Mouse (Mus musculus) C2C12 (cell line): ENCODE measurements around the gene Srbd1. TPM values are rescaled to one million over a fixed set of nuclear protein-coding genes. Genes with fewer than 3 reads are reported as not detected.

Source experiments
- H3K27me3 ChIP-seq: one replicate; pipeline ENCODE4 v1.6.1; 2011; ENCODE audit not compliant: control insufficient read depth, insufficient read depth, insufficient read length
- H3K36me3 ChIP-seq: one replicate; pipeline ENCODE4 v1.6.1; 2011; ENCODE audit not compliant: control insufficient read depth, insufficient read depth
- H3K4me3 ChIP-seq: one replicate; pipeline ENCODE4 v1.5.1; 2011; ENCODE audit warnings: mild to moderate bottlenecking, control low read depth; ENCODE audit not compliant: poor library complexity, insufficient read depth, severe bottlenecking
- H3K79me2 ChIP-seq: one replicate; pipeline ENCODE4 v1.6.1; 2011; ENCODE audit not compliant: control insufficient read depth, insufficient read depth
- H3K79me3 ChIP-seq: one replicate; pipeline ENCODE4 v1.6.1; 2011; ENCODE audit warnings: low read depth, control low read depth
- H3ac ChIP-seq: one replicate; pipeline ENCODE3; 2011; ENCODE audit warnings: low read depth; ENCODE audit not compliant: control insufficient read depth, insufficient read length
- CEBPB ChIP-seq: IDR thresholded peaks from one replicate; pipeline ENCODE4 v1.6.1; 2011; ENCODE audit warnings: low read depth, mild to moderate bottlenecking, control low read depth, moderate library complexity
- CTCF ChIP-seq: IDR thresholded peaks from one replicate; pipeline ENCODE4 v1.5.1; 2011; ENCODE audit not compliant: control insufficient read depth, insufficient read depth, insufficient read length
- FOSL1 ChIP-seq: IDR thresholded peaks from one replicate; pipeline ENCODE4 v1.8.0; 2011; ENCODE audit warnings: mild to moderate bottlenecking, low read length; ENCODE audit not compliant: poor library complexity, insufficient read depth, severe bottlenecking
- MAX ChIP-seq: IDR thresholded peaks from one replicate; pipeline ENCODE4 v1.6.1; 2011; ENCODE audit warnings: mild to moderate bottlenecking, control low read depth
- MYOD1 ChIP-seq: IDR thresholded peaks from one replicate; pipeline ENCODE4 v1.6.1; 2011; ENCODE audit warnings: low read depth; ENCODE audit not compliant: control insufficient read depth, insufficient read length
- MYOG ChIP-seq: IDR thresholded peaks from one replicate; pipeline ENCODE4 v1.6.1; 2011; ENCODE audit not compliant: control insufficient read depth, insufficient read length; ENCODE audit errors: extremely low read depth
- USF1 ChIP-seq: IDR thresholded peaks from one replicate; pipeline ENCODE4 v1.6.1; 2011; ENCODE audit warnings: low read depth, mild to moderate bottlenecking, control low read depth, moderate library complexity
- polyA plus RNA-seq: library from polyadenylated mRNA; unstranded; fragments of >200 nt; fragmentation: generic; extraction: Trizol; gene quantifications from one replicate; pipeline ENCODE4 v1.2.1, GENCODE M21; 2012; ENCODE audit warnings: missing spikeins

The Srbd1 gene
- polyA plus RNA-seq, 1 experiment: 7.6 TPM

GRCm38 (mm10) chr17:86150867-86151348 is 5.9 kb upstream of the Srbd1 start:
- Histone ChIP-seq H3K4me3 (no peak overlapping the region), H3K79me2 (no peaks in the 10 kb centered on the region), H3K36me3 (no peaks in the 10 kb centered on the region), H3K79me3 (no peaks in the 10 kb centered on the region), H3K27me3 (no peaks in the 10 kb centered on the region), H3ac (no peak overlapping the region)
- no peak for TF ChIP-seq CEBPB
- TF ChIP-seq CTCF: no peak

GRCm38 (mm10) chr17:86149726-86150125 is 4.8 kb upstream of the Srbd1 start:
- peaks cover 1% of the 10 kb centered on the region for H3K79me2 ChIP-seq
- peaks cover 1% of the 10 kb centered on the region for H3K79me3 ChIP-seq
- no peak overlapping the region for H3K4me3 ChIP-seq
- no peaks in the 10 kb centered on the region for H3K36me3 ChIP-seq
- TF ChIP-seq MYOG (no peak), USF1 (no peak)
- no peaks in the 10 kb centered on the region for H3K27me3 ChIP-seq
- no peak overlapping the region for H3ac ChIP-seq

- Histone ChIP-seq H3K79me2 (peaks cover 33% of the 10 kb centered on the region), H3K4me3 (peak overlapping the region; percentile 89)
These were observed 367 bp downstream of the Srbd1 start for GRCm38 (mm10) chr17:86144537-86145078.

GRCm38 (mm10) chr17:86135835-86136234 is 9.1 kb downstream of the Srbd1 start:
- TF ChIP-seq CEBPB (no peak), MYOD1 (no peak), FOSL1 (no peak), MAX (no peak), MYOG (no peak), CTCF (no peak), USF1 (no peak)
- Histone ChIP-seq H3K79me2 (peaks cover 7% of the 10 kb centered on the region), H3K4me3 (no peak overlapping the region), H3K79me3 (peaks cover 4% of the 10 kb centered on the region), H3K27me3 (no peaks in the 10 kb centered on the region), H3ac (no peak overlapping the region), H3K36me3 (peaks cover 57% of the 10 kb centered on the region)

More at GRCm38 (mm10) chr17:86144537-86145078, 367 bp downstream of the Srbd1 start:
- no peaks in the 10 kb centered on the region for H3K27me3 ChIP-seq
- H3K36me3 ChIP-seq: peaks cover 9% of the 10 kb centered on the region
- peak overlapping the region; percentile 100 for H3ac ChIP-seq
- peaks cover 18% of the 10 kb centered on the region for H3K79me3 ChIP-seq
- TF ChIP-seq USF1 (no peak), MYOG (no peak), MYOD1 (no peak), CEBPB (no peak)

- Histone ChIP-seq H3K27me3 (no peaks in the 10 kb centered on the region), H3K36me3 (peaks cover 65% of the 10 kb centered on the region), H3K79me3 (peaks cover 4% of the 10 kb centered on the region), H3K79me2 (peaks cover 7% of the 10 kb centered on the region), H3K4me3 (no peak overlapping the region), H3ac (no peak overlapping the region)
- TF ChIP-seq FOSL1 (no peak), CEBPB (no peak), MYOD1 (no peak), USF1 (no peak), MYOG (no peak), CTCF (no peak), MAX (no peak)
These were observed 10.5 kb downstream of the Srbd1 start for GRCm38 (mm10) chr17:86134461-86134860.

- H3ac ChIP-seq: no peak overlapping the region
- H3K79me2 ChIP-seq: peaks cover 7% of the 10 kb centered on the region
- H3K27me3 ChIP-seq: no peaks in the 10 kb centered on the region
- no peak for TF ChIP-seq CTCF
- H3K36me3 ChIP-seq: peaks cover 62% of the 10 kb centered on the region
- no peak overlapping the region for H3K4me3 ChIP-seq
- H3K79me3 ChIP-seq: peaks cover 4% of the 10 kb centered on the region
These were observed 12.4 kb downstream of the Srbd1 start for GRCm38 (mm10) chr17:86132534-86132933.
